ENCODE assay signal across 8 mouse cellular contexts in the genomic region with DNA sequence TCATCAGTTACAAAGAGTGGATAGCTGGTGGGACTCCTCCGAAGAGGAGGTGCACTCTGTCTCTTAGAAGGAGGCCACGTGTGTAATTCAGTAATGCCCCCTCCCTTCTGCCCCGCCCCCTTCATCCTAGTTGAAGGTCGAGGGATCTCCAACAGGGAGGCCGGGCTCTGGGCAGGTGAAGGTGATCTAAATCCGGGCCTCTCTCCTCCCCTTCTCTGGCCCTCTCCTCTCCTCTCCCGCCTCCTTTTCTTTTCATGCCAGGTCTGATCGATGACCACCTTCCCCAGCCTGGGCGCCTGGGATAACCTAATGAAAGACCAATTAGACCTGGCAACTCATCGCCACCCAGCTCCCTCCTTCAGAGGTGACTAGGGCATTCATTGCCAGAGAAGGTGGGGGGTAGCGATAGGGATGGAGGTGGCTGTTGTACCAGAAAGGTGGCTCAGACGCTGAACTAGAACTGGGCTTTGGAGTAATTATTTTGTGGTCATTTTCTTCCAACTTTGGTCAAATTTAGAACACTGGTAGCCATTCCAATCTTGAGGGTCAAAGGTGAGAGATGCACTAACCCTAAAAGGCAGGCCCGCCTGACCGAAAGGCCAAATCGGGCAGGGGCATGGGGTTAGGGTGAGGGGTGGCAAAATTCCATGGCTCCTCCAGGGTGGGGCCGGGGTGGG. TPM values are rescaled to one million over a fixed set of nuclear protein-coding genes. Genes with fewer than 3 reads are reported as not detected.
DNase-seq lines count a peak whose midpoint lies in the region; ATAC-seq and TF ChIP-seq lines count a peak whose summit lies in the region.

No protein-coding gene starts in this region.

- peaks cover 70% of the 10 kb centered on the region for H3K27me3 ChIP-seq in embryonic facial prominence, embryonic 10.5 days (replicated peaks; ENCODE audit: low read depth, poor library complexity, severe bottlenecking)
- H3K27me3 ChIP-seq in hindbrain, embryonic 13.5 days, result peaks cover 60% of the 10 kb centered on the region
- peaks cover 74% of the 10 kb centered on the region for H3K27me3 ChIP-seq in liver, embryonic 11.5 days (replicated peaks; ENCODE audit: control insufficient read depth, insufficient read depth, low read length)
- H3K27me3 ChIP-seq in stomach, postnatal 0 days (ENCODE audit: control insufficient read depth, insufficient read depth, low read length), result no peaks in the 10 kb centered on the region

- peak; percentile 60 for DNase-seq in embryonic facial prominence, embryonic 10.5 days (ENCODE audit: low spot score)
- DNase-seq in liver, embryonic 11.5 days (ENCODE audit: low spot score), result peak; percentile 34
- DNase-seq in stomach, postnatal 0 days (ENCODE audit: low spot score), result peak; percentile 31
- DNase-seq in gastrocnemius, adult 8-10 months (ENCODE audit: low spot score in 2 of 2), result no peak
- DNase-seq in cerebellum, adult 18-20 months, result no peak
- no peak for DNase-seq in thymus, postnatal 14 days

- H3K4me2 ChIP-seq in hindbrain, embryonic 13.5 days, result peak overlapping the region; percentile 65
- peak overlapping the region; percentile 62 for H3K4me2 ChIP-seq in liver, embryonic 11.5 days
- peak overlapping the region; percentile 53 for H3K4me2 ChIP-seq in stomach, postnatal 0 days (replicated peaks; ENCODE audit: low read depth)

- no peaks in the 10 kb centered on the region for H3K4me1 ChIP-seq in cortical plate, adult 2 months (ENCODE audit: control insufficient read depth, insufficient read depth, low read length)
- H3K4me1 ChIP-seq in embryonic facial prominence, embryonic 10.5 days, result peaks cover 68% of the 10 kb centered on the region
- peaks cover 41% of the 10 kb centered on the region for H3K4me1 ChIP-seq in hindbrain, embryonic 13.5 days (replicated peaks)
- H3K4me1 ChIP-seq in liver, embryonic 11.5 days (replicated peaks; ENCODE audit: control insufficient read depth, insufficient read depth, low read length), result peaks cover 7% of the 10 kb centered on the region; the same call in 1 of the 2 replicates
- no peaks in the 10 kb centered on the region for H3K4me1 ChIP-seq in stomach, postnatal 0 days (replicated peaks; ENCODE audit: control insufficient read depth, insufficient read depth)

- no peaks in the 10 kb centered on the region for H3K36me3 ChIP-seq in embryonic facial prominence, embryonic 10.5 days (replicated peaks)
- no peaks in the 10 kb centered on the region for H3K36me3 ChIP-seq in hindbrain, embryonic 13.5 days
- no peaks in the 10 kb centered on the region for H3K36me3 ChIP-seq in liver, embryonic 11.5 days (ENCODE audit: control insufficient read depth, insufficient read depth, low read length)
- no peaks in the 10 kb centered on the region for H3K36me3 ChIP-seq in stomach, postnatal 0 days (ENCODE audit: control insufficient read depth, insufficient read depth, low read length)

- no peaks in the 10 kb centered on the region for H3K9me3 ChIP-seq in embryonic facial prominence, embryonic 10.5 days
- no peaks in the 10 kb centered on the region for H3K9me3 ChIP-seq in hindbrain, embryonic 13.5 days
- no peaks in the 10 kb centered on the region for H3K9me3 ChIP-seq in liver, embryonic 11.5 days (ENCODE audit: control insufficient read depth, low read length)
- no peaks in the 10 kb centered on the region for H3K9me3 ChIP-seq in stomach, postnatal 0 days (ENCODE audit: control insufficient read depth, low read length)

- H3K27ac ChIP-seq in cortical plate, adult 2 months (ENCODE audit: insufficient read depth, low read length), result peak overlapping the region; percentile 87
- peak overlapping the region; percentile 96 for H3K27ac ChIP-seq in embryonic facial prominence, embryonic 10.5 days (replicated peaks)
- H3K27ac ChIP-seq in hindbrain, embryonic 13.5 days, result peak overlapping the region; percentile 85
- peak overlapping the region; percentile 45; the same call in 1 of the 2 replicates for H3K27ac ChIP-seq in liver, embryonic 11.5 days (ENCODE audit: low read depth, low read length)
- H3K27ac ChIP-seq in stomach, postnatal 0 days (replicated peaks), result peak overlapping the region; percentile 74

- no peak for TF ChIP-seq POLR2A in cortical plate, adult 2 months (IDR thresholded peaks at IDR 0.05; ENCODE audit: extremely low read depth, insufficient read depth, low read length)

- no peak for TF ChIP-seq CTCF in cortical plate, adult 2 months (IDR thresholded peaks at IDR 0.05; ENCODE audit: extremely low read depth, insufficient read depth, low read length)
- no peak for TF ChIP-seq CTCF in stomach, postnatal 0 days (IDR thresholded peaks at IDR 0.05; ENCODE audit: low read depth)

- 6% methylated on average over 16 of the region's 16 CpGs for WGBS in embryonic facial prominence, embryonic 10.5 days
- 4% methylated on average over 16 of the region's 16 CpGs for WGBS in hindbrain, embryonic 13.5 days
- 8% methylated on average over 16 of the region's 16 CpGs for WGBS in liver, embryonic 11.5 days
- 38% methylated on average over 16 of the region's 16 CpGs for WGBS in stomach, postnatal 0 days

- ATAC-seq in hindbrain, embryonic 13.5 days (ENCODE audit: low FRiP score), result no peak
- no peak; the same call in 1 of the 2 replicates for ATAC-seq in liver, embryonic 11.5 days (replicated peaks; ENCODE audit: low FRiP score)
- no peak for ATAC-seq in stomach, postnatal 0 days (ENCODE audit: low FRiP score, low TSS enrichment)

- peak overlapping the region; percentile 61 for H3K9ac ChIP-seq in hindbrain, embryonic 13.5 days
- H3K9ac ChIP-seq in liver, embryonic 11.5 days (ENCODE audit: low read depth, low read length), result no peak overlapping the region
- no peak overlapping the region for H3K9ac ChIP-seq in stomach, postnatal 0 days (ENCODE audit: low read length)

- no peak for TF ChIP-seq EP300 in stomach, postnatal 0 days (optimal IDR thresholded peaks at IDR 0.05)

- peak overlapping the region; percentile 28 for H3K4me3 ChIP-seq in cortical plate, adult 2 months (ENCODE audit: insufficient read depth, low read length)
- H3K4me3 ChIP-seq in embryonic facial prominence, embryonic 10.5 days, result peak overlapping the region; percentile 77
- H3K4me3 ChIP-seq in hindbrain, embryonic 13.5 days, result peak overlapping the region; percentile 57
- H3K4me3 ChIP-seq in liver, embryonic 11.5 days (ENCODE audit: low read depth, low read length), result peak overlapping the region; percentile 1
- peak overlapping the region; percentile 24; the same call in 1 of the 2 replicates for H3K4me3 ChIP-seq in stomach, postnatal 0 days (ENCODE audit: low read depth, low read length)

RNA-seq across cellular contexts. Expression of a gene that starts 1.2 kb away (rescaled TPM):
- 13.8 and 21.2 TPM in 2 replicates for polyA plus RNA-seq in cortical plate, adult 2 months (2012; rRNA removed)
- 89.7 and 99.8 TPM in 2 replicates for polyA plus RNA-seq in embryonic facial prominence, embryonic 10.5 days (2016; fragmentation: Nextera tagmentation; extraction: Ambion mirVana)
- 118 and 134 TPM in 2 replicates for polyA plus RNA-seq in hindbrain, embryonic 13.5 days (2015; fragmentation: Nextera tagmentation; extraction: Ambion mirVana)
- polyA plus RNA-seq in liver, embryonic 11.5 days (2014; fragmentation: Nextera tagmentation; extraction: Ambion mirVana), result 49.6 and 49.7 TPM in 2 replicates
- polyA plus RNA-seq in stomach, postnatal 0 days (2015; fragmentation: Nextera tagmentation; extraction: Ambion mirVana), result 52.8 and 53.9 TPM in 2 replicates
- 10 to 100 TPM; 18.0 to 21.0 (median 20.2) TPM for total RNA-seq in gastrocnemius, adult 8-10 months (2022)

Comparison
In these comparisons a context has a peak if more than half of its experiments do, and no peak if none do; other contexts are left out.
1. H3K27ac ChIP-seq: peak in every context shown above with its lines; median percentile 96 in embryonic facial prominence, embryonic 10.5 days; 87 in cortical plate, adult 2 months; 85 in hindbrain, embryonic 13.5 days; 74 in stomach, postnatal 0 days; 45 in liver, embryonic 11.5 days.
2. H3K4me3 ChIP-seq: peak in every context shown above with its lines; median percentile 77 in embryonic facial prominence, embryonic 10.5 days; 57 in hindbrain, embryonic 13.5 days; 28 in cortical plate, adult 2 months; 24 in stomach, postnatal 0 days; 1 in liver, embryonic 11.5 days.
3. DNase-seq: peak in embryonic facial prominence, embryonic 10.5 days (single experiment), liver, embryonic 11.5 days (single experiment) and stomach, postnatal 0 days (single experiment); none in gastrocnemius, adult 8-10 months (0 of 2), cerebellum, adult 18-20 months (0 of 2) and thymus, postnatal 14 days (single experiment).
4. Peak in every context shown above with its lines, with median percentiles within 50 percentile points of each other: H3K4me2 ChIP-seq.